Comparison of ENCODE assay signal across 8 mouse cellular contexts in the genomic region with DNA sequence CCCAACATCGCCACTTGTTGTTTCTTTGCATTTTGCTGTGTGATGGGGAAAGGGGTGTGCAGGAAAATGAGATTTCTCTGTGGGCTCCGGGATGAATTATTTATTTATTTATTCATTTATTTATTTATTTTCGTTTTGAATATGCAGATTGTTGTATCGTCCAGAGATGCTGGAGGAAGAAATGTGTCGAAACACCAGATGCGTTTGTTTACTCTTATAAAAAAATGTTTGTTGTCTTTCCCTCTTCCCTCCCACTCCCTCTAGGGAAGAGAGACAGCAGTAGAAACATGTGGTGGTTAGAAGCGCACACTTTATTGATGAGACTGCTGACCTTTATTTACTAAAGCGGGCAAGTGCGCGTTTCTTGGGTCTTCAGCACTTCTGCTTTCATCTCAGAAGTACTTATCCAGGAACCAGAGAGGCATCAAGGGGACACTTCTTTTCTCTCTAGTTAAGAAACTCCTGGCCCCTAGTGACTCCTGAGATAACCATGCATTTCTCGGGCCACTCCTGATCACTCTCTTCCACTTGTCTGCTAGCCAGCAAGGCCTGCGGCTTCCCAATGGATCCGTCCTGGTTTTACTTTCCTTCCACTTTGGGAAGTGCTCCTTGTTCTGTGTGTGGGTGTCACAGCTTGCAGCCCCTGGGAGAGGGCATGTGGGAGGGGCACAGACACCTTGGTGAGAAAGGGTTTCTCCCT. TPM values are rescaled to one million over a fixed set of nuclear protein-coding genes. Genes with fewer than 3 reads are reported as not detected.
DNase-seq lines count a peak whose midpoint lies in the region; ATAC-seq and TF ChIP-seq lines count a peak whose summit lies in the region.

No protein-coding gene starts in this region.

- 9% methylated on average over 13 of the region's 13 CpGs for WGBS in heart, embryonic 15.5 days
- WGBS in liver, postnatal 0 days (ENCODE audit: insufficient replicate concordance), result 6% methylated on average over 13 of the region's 13 CpGs
- 3% methylated on average over 13 of the region's 13 CpGs for WGBS in stomach, embryonic 14.5 days

- H3K27ac ChIP-seq in heart, embryonic 15.5 days, result peak overlapping the region; percentile 80; the same call in 1 of the 2 replicates
- no peak overlapping the region for H3K27ac ChIP-seq in liver, postnatal 0 days (ENCODE audit: low read depth)
- H3K27ac ChIP-seq in stomach, embryonic 14.5 days (ENCODE audit: low read length), result peak overlapping the region; percentile 96

- H3K9ac ChIP-seq in heart, embryonic 15.5 days, result peak overlapping the region; percentile 66
- 0 out of 2 replicates have a peak overlapping the region, but pooled peaks have one; percentile 30 for H3K9ac ChIP-seq in liver, postnatal 0 days (replicated peaks)
- H3K9ac ChIP-seq in stomach, embryonic 14.5 days (replicated peaks; ENCODE audit: low read depth, low read length), result peak overlapping the region; percentile 90

- no peak for TF ChIP-seq EP300 in liver, postnatal 0 days (IDR thresholded peaks at IDR 0.05; ENCODE audit: low read depth)

- DNase-seq in adrenal gland, postnatal 14 days, result peak; percentile 12
- no peak for DNase-seq in adrenal gland, adult 8-10 months
- DNase-seq in brain, adult 2 months (ENCODE audit: low read depth, low spot score), result peak; percentile 17
- DNase-seq in liver, postnatal 0 days, result peak; percentile 12
- DNase-seq in gastrocnemius, postnatal 14 days, result no peak
- no peak for DNase-seq in kidney, postnatal 14 days

- no peak for ATAC-seq in heart, embryonic 15.5 days (replicated peaks; ENCODE audit: insufficient number of reproducible peaks, insufficient read depth, low FRiP score, low read depth)
- no peak for ATAC-seq in liver, postnatal 0 days
- no peak for ATAC-seq in stomach, embryonic 14.5 days (ENCODE audit: insufficient number of reproducible peaks, insufficient read depth, low FRiP score, low read depth)

- H3K4me2 ChIP-seq in heart, embryonic 15.5 days, result peak overlapping the region; percentile 97
- peak overlapping the region; percentile 78 for H3K4me2 ChIP-seq in liver, postnatal 0 days (ENCODE audit: low read depth, low read length)
- peak overlapping the region; percentile 60 for H3K4me2 ChIP-seq in stomach, embryonic 14.5 days (replicated peaks; ENCODE audit: low read depth, low read length)

- peak overlapping the region; percentile 82 for H3K4me3 ChIP-seq in heart, embryonic 15.5 days
- H3K4me3 ChIP-seq in liver, postnatal 0 days (ENCODE audit: low read depth, low read length), result peak overlapping the region; percentile 53
- H3K4me3 ChIP-seq in stomach, embryonic 14.5 days (ENCODE audit: low read depth, low read length), result peak overlapping the region; percentile 72

- H3K4me1 ChIP-seq in heart, embryonic 15.5 days (replicated peaks), result peaks cover 19% of the 10 kb centered on the region
- 0 out of 2 replicates have a peak, but pooled peaks cover 3% of the 10 kb centered on the region for H3K4me1 ChIP-seq in liver, postnatal 0 days (ENCODE audit: insufficient read depth)
- H3K4me1 ChIP-seq in stomach, embryonic 14.5 days (ENCODE audit: control insufficient read depth, insufficient read depth, low read length), result peaks cover 19% of the 10 kb centered on the region; the same call in 1 of the 2 replicates

- intact Hi-C loops in gastrocnemius, postnatal 14 days (cut with DNase I; ENCODE audit: low total_unique reads), result no loop called here

- H3K27me3 ChIP-seq in heart, embryonic 15.5 days, result peaks cover 8% of the 10 kb centered on the region
- H3K27me3 ChIP-seq in liver, postnatal 0 days (ENCODE audit: insufficient read depth, low read length), result peaks cover 49% of the 10 kb centered on the region
- H3K27me3 ChIP-seq in stomach, embryonic 14.5 days (ENCODE audit: control insufficient read depth, insufficient read depth, low read length), result no peaks in the 10 kb centered on the region

- no peaks in the 10 kb centered on the region for H3K9me3 ChIP-seq in heart, embryonic 15.5 days (replicated peaks)
- no peaks in the 10 kb centered on the region for H3K9me3 ChIP-seq in liver, postnatal 0 days (ENCODE audit: low read length)
- no peaks in the 10 kb centered on the region for H3K9me3 ChIP-seq in stomach, embryonic 14.5 days (ENCODE audit: control insufficient read depth, low read depth, low read length)

- H3K36me3 ChIP-seq in heart, embryonic 15.5 days, result no peaks in the 10 kb centered on the region
- H3K36me3 ChIP-seq in liver, postnatal 0 days (replicated peaks; ENCODE audit: insufficient read depth, low read length), result no peaks in the 10 kb centered on the region
- no peaks in the 10 kb centered on the region for H3K36me3 ChIP-seq in stomach, embryonic 14.5 days (ENCODE audit: control insufficient read depth, insufficient read depth, low read length)

- no peak for TF ChIP-seq CTCF in liver, postnatal 0 days (IDR thresholded peaks at IDR 0.05; ENCODE audit: low read depth)

RNA-seq across cellular contexts. Expression of gene Foxp2, which starts 1.0 kb away (rescaled TPM):
- total RNA-seq in adrenal gland, postnatal 14 days (2021), result 5.1 and 6.0 TPM in 2 replicates
- 1 to 10 TPM; 4.3 to 7.3 (median 6.8) TPM for total RNA-seq in adrenal gland, adult 8-10 months (2022)
- 8.5 and 11.2 TPM in 2 replicates for polyA plus RNA-seq in heart, embryonic 15.5 days (2015; fragmentation: Nextera tagmentation; extraction: Ambion mirVana)
- 0.98 and 1.6 TPM in 2 replicates for polyA plus RNA-seq in liver, postnatal 0 days (2015; fragmentation: Nextera tagmentation; extraction: Ambion mirVana)
- polyA plus RNA-seq in stomach, embryonic 14.5 days (2014; fragmentation: Nextera tagmentation; extraction: Ambion mirVana), result 67.8 and 76.6 TPM in 2 replicates
- 1 to 10 TPM; 1.2 to 1.4 TPM for total RNA-seq in gastrocnemius, postnatal 14 days (2021)

Comparison
In these comparisons a context has a peak if more than half of its experiments do, and no peak if none do; other contexts are left out.
1. DNase-seq: peak in adrenal gland, postnatal 14 days (single experiment), brain, adult 2 months (single experiment) and liver, postnatal 0 days (single experiment); none in adrenal gland, adult 8-10 months (single experiment), gastrocnemius, postnatal 14 days (single experiment) and kidney, postnatal 14 days (single experiment).
2. H3K9ac ChIP-seq: peak in every context shown above with its lines; median percentile 90 in stomach, embryonic 14.5 days; 66 in heart, embryonic 15.5 days; 30 in liver, postnatal 0 days.
3. Peak in every context shown above with its lines, with median percentiles within 50 percentile points of each other: H3K4me2 ChIP-seq and H3K4me3 ChIP-seq.